Mouse (Mus musculus): ENCODE measurements around the gene Sipa1l3. TPM values are rescaled to one million over a fixed set of nuclear protein-coding genes. Genes with fewer than 3 reads are reported as not detected.

Gene Sipa1l3
- total RNA-seq, 2 experiments from 2014 or later: 9.6 to 11.1 TPM

GRCm38 (mm10) chr7:29335276-29335675 is 183.2 kb downstream of the Sipa1l3 start:
- DNase-seq: no peak

DNA sequence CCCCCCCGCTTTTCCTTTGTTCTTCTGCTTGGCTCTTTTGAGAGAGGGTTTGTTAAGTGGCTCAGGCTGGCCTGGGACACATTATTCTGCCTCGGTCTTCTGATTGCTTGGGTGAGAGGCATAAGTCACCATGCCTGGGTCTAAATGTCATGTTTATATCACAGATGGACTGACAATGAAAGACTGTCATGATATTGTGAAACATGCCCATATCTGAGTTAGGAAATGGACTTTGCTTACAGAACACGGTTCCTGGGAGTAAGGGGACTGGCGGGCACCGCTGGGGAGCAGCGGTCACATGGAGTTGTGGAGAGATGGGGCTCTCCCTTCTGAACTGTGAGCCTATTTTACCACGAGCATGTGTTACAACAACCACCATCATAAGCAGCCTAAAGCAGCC is 184.3 kb downstream of the Sipa1l3 start:
- no peak for DNase-seq

DNA sequence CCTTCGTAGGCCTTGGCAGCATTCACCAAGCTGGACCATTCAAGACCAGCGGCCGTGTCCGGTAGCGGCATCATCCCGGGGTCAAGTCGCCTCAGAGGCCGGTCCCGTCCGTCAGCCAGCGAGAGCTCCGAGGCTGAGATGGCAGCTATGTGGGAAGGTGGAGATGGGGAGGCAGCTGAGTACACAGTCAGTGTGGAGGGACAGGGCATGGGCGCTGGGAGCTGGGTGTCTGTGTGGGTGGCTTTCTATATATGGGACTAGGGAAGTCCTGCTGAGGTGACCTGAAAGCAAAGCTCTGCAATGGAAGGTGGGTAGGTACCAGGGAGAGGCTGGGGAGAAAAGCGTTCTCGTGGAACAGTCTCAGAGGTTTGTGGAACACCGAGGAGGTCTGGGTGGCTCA is 189.5 kb downstream of the Sipa1l3 start:
- no peak for DNase-seq

GRCm38 (mm10) chr7:29327087-29327486 is 191.4 kb downstream of the Sipa1l3 start:
- DNase-seq: no peak

DNA sequence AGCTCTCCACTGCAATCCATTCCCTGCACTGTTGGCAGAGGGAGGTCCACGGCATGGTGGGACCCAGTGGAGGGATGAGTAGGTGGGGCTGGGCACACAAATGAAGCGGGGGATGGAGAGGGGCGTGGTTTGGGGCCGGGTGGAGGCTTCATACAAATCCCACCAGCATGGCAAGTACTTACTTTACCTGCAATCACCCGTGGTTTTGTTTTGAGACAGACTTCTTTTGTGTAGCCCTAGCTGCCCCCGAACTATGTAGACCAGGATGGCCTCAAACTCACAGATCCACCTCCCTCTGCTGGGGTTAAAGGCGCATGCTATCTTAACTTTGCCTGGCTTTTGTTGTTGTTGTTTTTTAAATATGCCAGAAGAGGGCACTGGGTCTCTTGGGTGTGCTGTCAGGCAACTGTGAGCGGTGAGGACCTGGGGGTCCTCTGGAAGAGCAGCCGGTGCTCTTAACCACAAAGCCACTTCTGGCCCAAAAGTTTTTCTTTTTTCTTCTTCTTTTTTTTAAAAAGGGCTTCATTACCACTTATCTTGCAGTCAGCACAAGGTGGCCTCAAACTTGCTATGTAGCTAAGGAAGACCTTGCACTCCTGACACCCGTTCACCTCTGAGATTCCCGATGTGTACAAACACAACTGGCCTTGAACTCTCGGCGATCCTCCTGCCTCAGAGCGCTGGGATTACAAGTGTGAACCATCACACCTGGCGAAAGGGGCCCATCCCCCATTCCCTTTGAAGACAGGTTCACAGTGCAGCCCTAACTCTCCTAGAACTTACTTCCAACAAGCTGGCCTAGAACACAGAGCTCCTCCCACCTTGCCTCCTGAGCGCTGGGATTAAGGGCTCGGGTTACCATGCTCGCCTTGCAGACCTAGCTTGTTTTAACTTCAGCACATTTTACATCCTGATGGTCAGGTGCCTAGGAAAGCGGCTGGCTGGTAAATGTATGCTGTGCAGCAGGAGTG is 198.8 kb downstream of the Sipa1l3 start:
- DNase-seq: no peak

- peak in 1 of 2 experiments; percentile 59 for DNase-seq
Observed at GRCm38 (mm10) chr7:29318115-29318911, 200.1 kb downstream of the Sipa1l3 start.

GRCm38 (mm10) chr7:29317558-29317957 is 200.9 kb downstream of the Sipa1l3 start:
- no peak for DNase-seq

DNA sequence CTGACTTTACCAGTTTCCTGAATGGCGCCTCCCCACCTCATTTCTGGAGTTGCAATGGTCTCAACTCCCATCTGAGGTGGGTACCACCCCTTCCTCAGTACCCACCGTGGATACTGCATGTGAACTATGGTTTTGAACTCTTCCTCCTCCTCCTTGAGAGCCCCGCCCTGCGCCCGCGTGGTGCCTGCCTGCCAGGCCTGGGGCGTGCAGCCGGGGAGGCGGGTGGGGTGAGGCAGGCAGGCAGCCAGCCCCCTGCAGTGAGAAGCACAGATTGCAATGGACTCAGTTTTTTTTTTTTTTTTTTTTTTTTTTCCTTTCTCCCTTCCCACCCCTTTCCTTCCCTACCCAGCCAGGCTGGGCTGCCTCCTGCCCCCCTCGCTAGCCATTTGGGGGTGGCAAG is 201.5 kb downstream of the Sipa1l3 start:
- peak in 1 of 2 experiments; percentile 47 for DNase-seq

DNA sequence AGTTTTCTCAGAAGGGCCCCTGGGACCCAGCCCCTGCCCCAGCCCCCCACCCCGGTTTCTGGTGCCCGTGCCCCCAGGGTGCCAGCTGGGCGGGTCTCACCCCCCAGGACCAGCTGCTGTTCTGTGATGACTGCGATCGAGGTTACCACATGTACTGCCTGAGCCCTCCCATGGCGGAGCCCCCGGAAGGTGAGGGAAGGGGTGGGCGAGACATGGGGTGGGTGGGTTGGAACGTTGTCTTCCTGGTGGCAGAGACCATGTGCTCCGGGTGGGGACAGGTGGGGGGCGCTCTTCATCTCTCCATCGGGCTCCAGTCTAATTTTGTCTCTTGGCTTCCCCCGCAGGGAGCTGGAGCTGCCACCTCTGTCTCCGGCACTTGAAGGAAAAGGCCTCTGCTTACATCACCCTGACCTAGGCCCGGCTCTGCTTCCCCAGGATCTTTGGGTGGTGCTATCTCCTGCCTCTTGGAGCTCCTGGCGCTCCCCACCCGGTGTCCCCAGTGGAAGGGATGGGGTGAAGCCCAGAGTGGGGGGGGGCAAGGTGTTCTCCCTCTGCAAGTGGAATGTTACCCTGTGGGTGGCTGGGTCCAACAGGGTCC is 202.2 kb downstream of the Sipa1l3 start:
- DNase-seq: no peak

DNA sequence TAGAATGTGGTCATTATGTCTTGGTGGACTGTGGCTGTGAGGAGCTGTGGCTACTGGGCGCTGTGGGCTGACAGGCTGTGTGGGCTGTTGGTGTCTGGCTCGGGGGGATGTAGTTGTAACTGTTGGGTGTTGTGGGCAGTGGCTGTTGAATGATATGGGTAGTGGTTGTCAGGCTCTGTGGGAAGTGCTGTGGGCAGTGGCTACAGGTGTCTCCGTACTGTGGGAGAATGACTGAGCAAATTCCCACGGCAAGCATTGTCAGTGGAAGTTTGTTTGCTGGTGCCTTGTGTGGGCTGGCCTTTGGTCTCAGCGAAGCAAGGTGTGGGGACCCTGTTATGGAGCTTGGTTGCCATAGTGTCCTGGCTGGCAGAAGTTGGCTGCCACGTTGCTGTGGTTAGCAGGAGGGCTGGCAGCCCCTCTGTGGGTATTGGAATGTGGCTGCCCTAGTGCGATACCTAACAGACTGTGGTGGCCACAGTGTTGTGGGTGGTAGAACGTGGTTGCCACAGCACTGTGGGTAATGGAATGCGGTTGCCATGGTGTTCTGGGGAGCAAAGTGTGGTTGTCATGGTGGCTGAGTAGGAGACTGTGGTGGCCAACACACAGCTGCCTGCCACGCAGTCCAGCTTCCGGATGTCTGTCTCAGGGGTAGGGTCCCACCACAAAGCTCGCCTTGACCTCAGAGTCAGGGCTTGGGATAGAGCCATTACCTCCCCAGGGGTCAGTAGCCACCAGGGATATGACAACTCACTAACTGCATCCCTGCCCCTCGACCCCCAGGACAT is 203.4 kb downstream of the Sipa1l3 start:
- no peak for DNase-seq

- no peak for DNase-seq
Observed at GRCm38 (mm10) chr7:29313572-29314261, 204.7 kb downstream of the Sipa1l3 start.

DNA sequence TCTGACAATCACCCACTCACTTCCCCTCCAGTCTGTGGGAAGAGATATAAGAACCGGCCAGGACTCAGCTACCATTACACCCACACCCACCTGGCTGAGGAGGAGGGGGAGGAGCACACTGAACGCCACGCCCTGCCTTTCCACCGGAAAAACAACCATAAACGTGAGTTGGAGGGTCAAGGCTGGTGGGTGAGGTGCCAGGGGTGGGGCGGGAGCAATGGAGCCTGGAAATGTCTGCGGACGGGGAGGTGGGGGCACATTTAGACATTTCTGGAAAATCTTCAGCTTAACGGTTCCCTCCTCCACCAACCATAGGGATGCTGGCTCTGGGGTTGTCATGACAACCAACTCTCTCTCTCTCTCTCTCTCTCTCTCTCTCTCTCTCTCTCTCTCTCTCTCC is 205.4 kb downstream of the Sipa1l3 start:
- no peak for DNase-seq

- DNase-seq: no peak
Observed at GRCm38 (mm10) chr7:29309749-29310148, 208.7 kb downstream of the Sipa1l3 start.

GRCm38 (mm10) chr7:29309221-29309721 is 209.2 kb downstream of the Sipa1l3 start:
- peak in 1 of 2 experiments; percentile 44 for DNase-seq

DNA sequence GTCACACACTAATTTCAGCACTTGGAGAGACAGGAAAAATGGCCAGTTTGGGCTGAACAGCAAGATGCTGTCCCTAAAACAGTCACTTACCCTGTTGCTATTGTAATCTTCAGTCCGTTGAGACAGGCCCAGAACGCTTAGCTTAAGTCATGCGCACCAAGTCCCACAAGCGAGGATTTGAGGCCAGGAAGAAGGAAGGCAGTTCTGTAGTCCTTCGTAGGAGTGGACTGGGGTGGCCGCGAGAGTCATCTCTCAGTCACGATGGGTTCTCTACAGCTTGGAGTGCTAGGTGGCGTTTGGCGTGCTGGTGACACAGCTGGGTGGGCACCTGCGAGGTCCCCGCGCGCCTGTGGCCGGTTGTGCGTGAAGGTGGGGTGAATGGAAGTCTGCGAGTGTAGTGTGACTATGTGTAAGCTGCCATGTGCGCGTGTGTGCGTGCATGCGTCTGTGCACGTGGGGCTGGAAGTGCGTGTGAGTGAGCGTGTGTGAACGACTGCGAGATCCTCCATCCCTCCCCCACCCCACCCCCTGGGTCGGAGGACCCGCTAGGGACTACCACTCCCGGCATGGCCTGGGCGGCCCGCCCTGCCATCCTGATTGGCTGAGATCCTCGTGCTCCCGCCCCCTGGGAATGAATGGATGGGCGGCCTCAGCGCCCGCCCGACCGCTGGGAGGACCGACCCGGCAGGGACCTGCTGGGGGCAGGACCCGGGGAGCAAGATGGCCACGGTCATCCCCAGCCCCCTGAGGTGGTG is 210.9 kb downstream of the Sipa1l3 start:
- peak; percentile 91 to 92 for DNase-seq

- peak in 1 of 2 experiments; percentile 55 for DNase-seq
Observed at GRCm38 (mm10) chr7:29306619-29307018, 211.8 kb downstream of the Sipa1l3 start.

DNA sequence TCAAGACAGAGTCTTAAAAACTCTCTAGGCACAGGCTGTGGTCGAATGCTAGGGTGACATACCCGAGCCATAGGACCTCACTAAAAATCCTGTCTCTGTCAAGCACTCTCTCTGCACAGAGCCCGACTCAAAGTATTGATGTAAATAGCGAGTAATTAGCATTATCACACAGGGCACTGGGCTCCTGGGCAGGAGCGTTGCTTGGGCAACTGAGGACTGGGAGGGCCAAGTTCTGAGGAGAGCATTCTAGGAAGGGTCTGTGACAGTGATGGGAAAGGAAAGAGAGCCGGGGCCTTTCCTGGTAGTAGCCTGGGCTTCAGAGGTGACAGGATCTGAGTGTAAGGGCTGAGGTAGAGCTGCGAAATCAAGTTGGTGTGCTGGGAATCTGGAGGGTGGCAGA is 212.3 kb downstream of the Sipa1l3 start:
- DNase-seq: no peak

- DNase-seq: no peak
Observed at GRCm38 (mm10) chr7:29305263-29305988, 213.0 kb downstream of the Sipa1l3 start.

Data from heart, adult 18-20 months (tissue).